Mouse (Mus musculus): ENCODE results near the gene Urah. TPM values are rescaled to one million over a fixed set of nuclear protein-coding genes. Genes with fewer than 3 reads are reported as not detected.

The Urah gene
- polyA plus RNA-seq, 1 experiment = 15.9 TPM

DNA sequence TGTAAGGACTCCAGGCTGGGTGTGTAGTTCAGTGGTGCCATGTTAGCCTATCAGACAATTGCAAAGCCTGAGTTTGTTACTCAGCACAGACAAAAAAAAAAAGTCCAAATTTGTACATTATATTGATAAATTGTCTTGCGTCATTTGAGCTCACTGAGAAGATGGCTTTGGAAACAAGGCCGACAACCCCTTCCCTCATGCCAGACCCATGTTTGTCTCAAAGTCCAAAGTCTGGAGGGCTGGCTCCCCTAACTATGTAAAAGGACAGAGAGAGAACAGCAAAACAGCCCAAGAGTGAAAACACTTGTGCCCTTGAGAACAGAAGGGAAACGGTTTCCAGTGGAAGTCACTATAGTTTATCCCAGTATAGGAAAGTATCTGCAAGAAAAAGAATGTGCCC is 45.6 kb downstream of the Urah start:
- no peak overlapping the region for H3K4me3 ChIP-seq (ENCODE audit: control insufficient read depth, insufficient read depth, low read length)
- TF ChIP-seq POLR2A (IDR thresholded peaks at IDR 0.05; ENCODE audit: control insufficient read depth, extremely low read depth, insufficient read depth, low read length, poor library complexity) = no peak
- no peak for TF ChIP-seq CTCF (IDR thresholded peaks at IDR 0.05; ENCODE audit: borderline replicate concordance, control insufficient read depth, extremely low read depth, insufficient read depth, low read length, poor library complexity)
- peaks cover 17% of the 10 kb centered on the region for H3K4me1 ChIP-seq (replicated peaks; ENCODE audit: control insufficient read depth, insufficient read depth, low read length)
- no peak overlapping the region for H3K27ac ChIP-seq (ENCODE audit: control insufficient read depth, insufficient read depth, low read length)
- no peaks in the 10 kb centered on the region for H3K27me3 ChIP-seq (ENCODE audit: control insufficient read depth, insufficient read depth, low read length)
- DNase-seq = no peak
- 49% methylated on average over 3 of the region's 3 CpGs for WGBS
- H3K36me3 ChIP-seq (ENCODE audit: control insufficient read depth, insufficient read depth, low read length) = no peaks in the 10 kb centered on the region

DNA sequence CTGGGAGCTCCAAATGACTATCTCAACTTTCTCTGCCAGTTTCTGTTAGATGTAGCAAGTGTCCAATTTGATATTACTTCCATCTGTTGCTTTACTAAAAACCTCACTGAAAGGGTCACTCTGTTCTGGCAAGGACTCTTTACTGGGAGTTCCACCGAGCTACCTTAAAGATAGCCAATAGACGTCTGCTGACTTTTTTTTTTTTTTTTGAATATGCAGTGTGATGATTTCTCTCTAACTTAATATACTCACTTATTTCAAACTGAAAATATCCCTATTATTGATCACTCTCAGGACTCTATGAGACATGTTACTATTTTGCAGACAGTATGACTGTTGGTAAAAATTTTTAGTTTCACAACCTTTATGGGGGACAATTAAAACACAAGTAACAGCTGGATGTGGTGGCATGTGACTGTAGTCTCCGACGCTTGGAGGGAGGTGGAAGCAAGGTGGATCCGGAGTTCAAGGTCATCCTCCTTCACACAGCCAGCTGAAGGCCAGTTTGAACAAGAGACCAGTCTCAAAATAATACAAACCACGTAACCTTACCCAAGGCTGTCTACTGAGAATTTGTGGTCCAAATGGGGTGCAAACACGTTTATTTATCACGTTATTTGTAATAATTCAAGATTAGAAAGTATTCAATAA is 46.2 kb downstream of the Urah start:
- TF ChIP-seq POLR2A (IDR thresholded peaks at IDR 0.05; ENCODE audit: control insufficient read depth, extremely low read depth, insufficient read depth, low read length, poor library complexity) (no peak), CTCF (IDR thresholded peaks at IDR 0.05; ENCODE audit: borderline replicate concordance, control insufficient read depth, extremely low read depth, insufficient read depth, low read length, poor library complexity) (no peak)
- Histone ChIP-seq H3K36me3 (ENCODE audit: control insufficient read depth, insufficient read depth, low read length) (peaks cover under 1% of the 10 kb centered on the region; the same call in 1 of the 2 replicates), H3K27me3 (ENCODE audit: control insufficient read depth, insufficient read depth, low read length) (no peaks in the 10 kb centered on the region), H3K27ac (ENCODE audit: control insufficient read depth, insufficient read depth, low read length) (no peak overlapping the region), H3K4me3 (ENCODE audit: control insufficient read depth, insufficient read depth, low read length) (no peak overlapping the region), H3K4me1 (replicated peaks; ENCODE audit: control insufficient read depth, insufficient read depth, low read length) (peaks cover 17% of the 10 kb centered on the region)
- WGBS = 4% methylated on average over 8 of the region's 8 CpGs
- no peak for DNase-seq

DNA sequence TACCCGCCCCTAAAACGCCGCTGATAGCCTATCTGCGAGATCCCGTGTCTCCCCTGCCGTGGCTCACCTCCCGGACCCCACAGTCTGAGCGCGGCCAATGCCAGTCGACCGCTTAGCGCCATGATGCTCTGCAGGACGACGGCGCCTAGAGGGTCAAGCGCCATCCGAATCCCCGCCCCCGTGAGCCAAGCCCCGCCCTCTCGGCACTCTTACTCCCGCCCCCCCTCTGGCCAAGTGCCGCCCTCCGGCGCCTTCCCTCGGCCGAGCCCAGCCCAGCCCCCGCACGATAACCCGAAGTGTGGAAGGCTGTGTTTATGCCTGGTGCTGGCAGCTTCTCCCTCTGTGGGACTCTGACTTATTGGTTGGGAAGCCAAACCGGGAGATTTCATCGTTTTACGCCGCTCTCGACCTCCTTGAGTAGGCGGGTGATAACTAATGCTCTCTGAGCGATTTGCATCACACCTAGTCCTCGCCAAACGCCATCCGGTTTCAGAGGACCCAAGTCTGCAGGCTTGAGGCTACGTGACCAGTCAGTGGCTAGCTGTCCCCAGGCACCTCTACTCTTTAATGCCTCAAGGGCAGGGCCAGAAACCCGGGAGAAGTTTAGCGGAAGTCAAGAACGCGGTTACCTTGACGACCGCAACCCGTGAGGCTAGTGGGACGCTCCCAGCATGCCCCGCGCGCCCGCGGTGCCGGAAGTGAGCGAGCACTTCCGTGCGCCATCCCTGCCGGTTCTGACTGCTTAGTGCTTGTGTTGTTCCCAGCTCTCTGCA is 47.1 kb downstream of the Urah start, which contains the start of the genes Psmd13 and Sirt3:
Psmd13 (plus strand) TSS at position 273 of the 773 bp plus-strand sequence.
Sirt3 (minus strand) TSS at position 614 of the 773 bp plus-strand sequence.
- Histone ChIP-seq H3K36me3 (ENCODE audit: control insufficient read depth, insufficient read depth, low read length) (peaks cover 9% of the 10 kb centered on the region), H3K4me3 (ENCODE audit: control insufficient read depth, insufficient read depth, low read length) (peak within 1 kb of the TSS; percentile 98), H3K4me1 (replicated peaks; ENCODE audit: control insufficient read depth, insufficient read depth, low read length) (peaks cover 17% of the 10 kb centered on the region), H3K27ac (ENCODE audit: control insufficient read depth, insufficient read depth, low read length) (peak within 1 kb of the TSS; percentile 13; the same call in 1 of the 2 replicates), H3K27me3 (ENCODE audit: control insufficient read depth, insufficient read depth, low read length) (no peaks in the 10 kb centered on the region)
- under 1% methylated on average over 58 of the region's 59 CpGs for WGBS
- peak; percentile 56 for TF ChIP-seq POLR2A (IDR thresholded peaks at IDR 0.05; ENCODE audit: control insufficient read depth, extremely low read depth, insufficient read depth, low read length, poor library complexity)
- TF ChIP-seq CTCF (IDR thresholded peaks at IDR 0.05; ENCODE audit: borderline replicate concordance, control insufficient read depth, extremely low read depth, insufficient read depth, low read length, poor library complexity) = no peak
- peak; percentile 95 for DNase-seq

DNA sequence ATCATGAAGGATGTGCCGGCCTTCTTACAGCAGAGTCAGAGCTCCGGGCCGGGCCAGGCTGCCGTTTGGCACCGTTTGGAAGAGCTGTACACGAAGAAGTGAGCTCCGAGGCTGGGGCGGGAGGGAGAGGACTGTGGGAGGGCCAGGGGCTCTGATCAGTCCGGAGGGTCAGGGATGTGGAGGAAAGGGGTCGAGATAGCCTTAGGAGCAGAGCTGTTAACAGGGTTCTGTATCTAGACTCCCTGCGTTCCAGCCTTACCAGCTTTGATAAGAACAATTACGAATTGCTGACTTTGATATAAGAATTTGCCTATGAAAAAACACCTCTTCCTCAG is 47.6 kb downstream of the Urah start:
- Histone ChIP-seq H3K36me3 (ENCODE audit: control insufficient read depth, insufficient read depth, low read length) (peaks cover 15% of the 10 kb centered on the region), H3K27me3 (ENCODE audit: control insufficient read depth, insufficient read depth, low read length) (no peaks in the 10 kb centered on the region), H3K4me1 (replicated peaks; ENCODE audit: control insufficient read depth, insufficient read depth, low read length) (peaks cover 17% of the 10 kb centered on the region), H3K4me3 (ENCODE audit: control insufficient read depth, insufficient read depth, low read length) (peak overlapping the region; percentile 98), H3K27ac (ENCODE audit: control insufficient read depth, insufficient read depth, low read length) (no peak overlapping the region)
- TF ChIP-seq CTCF (IDR thresholded peaks at IDR 0.05; ENCODE audit: borderline replicate concordance, control insufficient read depth, extremely low read depth, insufficient read depth, low read length, poor library complexity) = no peak
- TF ChIP-seq POLR2A (IDR thresholded peaks at IDR 0.05; ENCODE audit: control insufficient read depth, extremely low read depth, insufficient read depth, low read length, poor library complexity) = no peak
- WGBS = under 1% methylated on average over 12 of the region's 12 CpGs
- no peak for DNase-seq

Other genes starting within 250 kb of the Urah start
- not detected in 2 replicates for gene Olfr46, start 233.7 kb upstream of the Urah start, polyA plus RNA-seq (2012; rRNA removed)
- not detected in 2 replicates for gene Olfr61, start 206.0 kb upstream of the Urah start, polyA plus RNA-seq (2012; rRNA removed)
- not detected in 2 replicates for gene Olfr53, start 188.6 kb upstream of the Urah start, polyA plus RNA-seq (2012; rRNA removed)
- gene Olfr539, start 175.1 kb upstream of the Urah start, polyA plus RNA-seq (2012; rRNA removed) = not detected in 2 replicates
- gene Olfr45, start 153.1 kb upstream of the Urah start, polyA plus RNA-seq (2012; rRNA removed) = not detected in 2 replicates
- not detected in 2 replicates for gene Olfr541, start 137.8 kb upstream of the Urah start, polyA plus RNA-seq (2012; rRNA removed)
- 11.2 and 12.2 TPM in 2 replicates for gene Cyp2e1, start 71.3 kb upstream of the Urah start, polyA plus RNA-seq (2012; rRNA removed)
- 0.27 TPM in 1 of 2 replicates, not detected in the other for gene Syce1, start 47.2 kb upstream of the Urah start, polyA plus RNA-seq (2012; rRNA removed)
- 0.04 and 0.22 TPM in 2 replicates for gene Zfp941, start 12.8 kb upstream of the Urah start, polyA plus RNA-seq (2012; rRNA removed)
- 2.0 and 3.2 TPM in 2 replicates for gene Scgb1c1, start 10.5 kb downstream of the Urah start, polyA plus RNA-seq (2012; rRNA removed)
- gene Odf3, start 12.8 kb downstream of the Urah start, polyA plus RNA-seq (2012; rRNA removed) = 0.20 TPM in 1 of 2 replicates, not detected in the other
- not detected in 2 replicates for gene Gm45785, start 21.3 kb downstream of the Urah start, polyA plus RNA-seq (2012; rRNA removed)
- gene Ric8a, start 21.9 kb downstream of the Urah start, polyA plus RNA-seq (2012; rRNA removed) = 175 and 181 TPM in 2 replicates
- gene Bet1l, start 22.6 kb downstream of the Urah start, polyA plus RNA-seq (2012; rRNA removed) = 26.5 and 31.8 TPM in 2 replicates
- gene Psmd13, start 47.0 kb downstream of the Urah start, polyA plus RNA-seq (2012; rRNA removed) = 99.7 and 100 TPM in 2 replicates
- gene Sirt3, start 47.3 kb downstream of the Urah start, polyA plus RNA-seq (2012; rRNA removed) = 23.1 and 27.6 TPM in 2 replicates
- gene Cox8b, start 65.4 kb downstream of the Urah start, polyA plus RNA-seq (2012; rRNA removed) = 159 and 231 TPM in 2 replicates
- gene Nlrp6, start 85.9 kb downstream of the Urah start, polyA plus RNA-seq (2012; rRNA removed) = 0.32 and 0.71 TPM in 2 replicates
- gene Pgghg, start 106.4 kb downstream of the Urah start, polyA plus RNA-seq (2012; rRNA removed) = 60.1 and 68.6 TPM in 2 replicates
- gene Ifitm5, start 115.3 kb downstream of the Urah start, polyA plus RNA-seq (2012; rRNA removed) = 0.43 and 0.81 TPM in 2 replicates
- not detected in 2 replicates for gene Gm45717, start 120.9 kb downstream of the Urah start, polyA plus RNA-seq (2012; rRNA removed)
- gene Ifitm2, start 121.0 kb downstream of the Urah start, polyA plus RNA-seq (2012; rRNA removed) = 207 and 296 TPM in 2 replicates
- 39.0 and 60.9 TPM in 2 replicates for gene Ifitm1, start 132.2 kb downstream of the Urah start, polyA plus RNA-seq (2012; rRNA removed)
- 309 and 397 TPM in 2 replicates for gene Ifitm3, start 175.8 kb downstream of the Urah start, polyA plus RNA-seq (2012; rRNA removed)
- gene Ifitm6, start 182.9 kb downstream of the Urah start, polyA plus RNA-seq (2012; rRNA removed) = 4.7 and 5.9 TPM in 2 replicates
- not detected in 2 replicates for gene Gm17387, start 194.1 kb downstream of the Urah start, polyA plus RNA-seq (2012; rRNA removed)
- 1.4 and 1.6 TPM in 2 replicates for gene B4galnt4, start 226.1 kb downstream of the Urah start, polyA plus RNA-seq (2012; rRNA removed)
- gene Pkp3, start 243.2 kb downstream of the Urah start, polyA plus RNA-seq (2012; rRNA removed) = 46.8 and 49.9 TPM in 2 replicates